Mouse (Mus musculus): ENCODE data around the gene Hist1h2af.

Hist1h2af gene

DNA sequence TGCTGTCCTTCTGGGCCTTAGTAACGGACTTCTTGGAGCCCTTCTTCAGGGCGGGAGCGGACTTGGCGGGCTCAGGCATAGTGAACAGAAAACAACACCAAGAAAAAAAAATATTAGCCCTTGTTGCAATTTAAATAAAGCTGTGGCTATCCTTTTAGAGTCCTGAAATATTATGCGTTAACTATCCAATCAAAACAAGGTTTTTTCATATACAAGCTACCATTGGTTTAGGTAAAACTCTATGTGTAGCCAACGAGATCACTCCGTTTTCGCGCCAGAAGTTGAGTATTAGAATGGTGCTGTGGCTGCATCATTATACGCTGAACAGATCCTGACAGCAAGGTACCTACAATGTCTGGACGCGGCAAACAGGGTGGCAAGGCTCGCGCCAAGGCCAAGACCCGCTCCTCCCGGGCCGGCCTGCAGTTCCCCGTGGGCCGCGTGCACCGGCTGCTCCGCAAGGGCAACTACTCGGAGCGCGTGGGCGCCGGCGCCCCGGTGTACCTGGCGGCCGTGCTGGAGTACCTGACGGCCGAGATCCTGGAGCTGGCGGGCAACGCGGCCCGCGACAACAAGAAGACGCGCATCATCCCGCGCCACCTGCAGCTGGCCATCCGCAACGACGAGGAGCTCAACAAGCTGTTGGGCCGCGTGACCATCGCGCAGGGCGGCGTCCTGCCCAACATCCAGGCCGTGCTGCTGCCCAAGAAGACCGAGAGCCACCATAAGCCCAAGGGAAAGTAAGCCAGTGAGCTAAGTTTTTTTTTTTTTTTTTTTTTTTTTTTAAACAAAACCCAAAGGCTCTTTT, at the start of gene Hist1h2af:
Gene Hist1h2af, plus strand, starts transcription at position 347 of the 808 bp plus-strand sequence.
- peak; percentile 40 for DNase-seq

DNA sequence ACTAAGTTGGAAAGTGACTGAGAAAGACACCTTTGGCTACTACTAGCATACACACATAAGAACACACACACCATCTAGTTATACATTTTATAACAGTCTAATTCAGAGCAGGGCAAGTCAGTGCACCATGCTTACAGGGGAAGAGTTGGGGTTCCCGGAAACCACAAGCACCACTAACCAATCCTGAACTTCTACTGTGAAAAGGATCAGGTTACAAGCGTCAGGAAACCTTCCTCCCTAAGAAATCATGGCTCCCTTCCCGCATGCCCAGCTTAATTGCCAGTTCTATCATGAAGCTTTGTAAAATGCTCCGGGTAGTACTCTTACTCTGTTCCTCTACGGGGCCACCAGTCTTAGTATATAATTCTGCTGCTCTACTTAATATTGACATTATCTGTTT, 48.4 kb upstream of the Hist1h2af start:
- DNase-seq = no peak

DNA sequence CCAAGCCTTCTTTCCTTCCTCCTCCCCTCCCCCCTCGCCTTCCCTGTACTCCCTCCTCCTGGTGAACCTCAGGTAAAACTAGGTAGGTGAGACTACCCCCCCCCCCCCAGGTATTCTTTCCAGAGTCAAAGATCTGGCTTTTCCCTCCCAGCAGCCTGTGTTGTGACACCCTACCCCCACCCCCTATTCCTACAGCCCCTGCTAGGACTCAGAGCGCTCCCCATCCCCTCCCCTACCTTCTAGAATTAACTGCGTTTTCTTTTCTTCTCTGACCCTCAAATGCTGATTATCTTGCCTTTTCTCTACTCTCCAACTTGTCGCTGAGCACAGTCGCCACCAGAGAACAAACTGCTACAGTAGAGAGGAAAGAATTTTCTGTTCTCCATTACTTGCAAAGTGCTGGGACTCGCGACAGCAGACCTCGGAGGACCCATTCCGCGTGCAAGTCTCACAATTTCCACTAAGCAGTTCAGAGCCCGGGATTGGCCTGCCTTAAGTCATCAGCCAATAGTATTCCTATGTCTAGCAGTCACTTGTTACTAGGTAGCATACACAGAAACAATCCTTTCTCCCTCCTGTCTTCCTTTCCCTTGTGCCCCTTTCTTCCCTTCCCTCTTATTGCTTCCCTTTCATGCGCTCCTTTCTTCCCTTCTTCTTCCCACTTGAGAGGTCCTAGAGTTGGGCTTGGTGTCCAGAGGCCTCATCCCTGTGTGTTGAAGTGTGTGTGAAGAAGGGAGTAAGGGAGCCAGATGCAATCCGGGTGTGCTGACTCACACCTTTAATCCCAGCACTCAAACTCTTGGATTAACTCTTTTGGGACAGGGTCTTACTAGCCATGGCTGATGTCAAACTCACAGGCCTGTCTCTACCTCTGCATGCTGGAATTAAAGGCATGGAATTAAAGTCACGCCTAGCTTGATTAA, 45.0 kb upstream of the Hist1h2af start, which contains the start of gene Btn2a2:
Gene Btn2a2, minus strand, starts transcription at position 458 of the 923 bp plus-strand sequence.
- DNase-seq = peak; percentile 37

DNA sequence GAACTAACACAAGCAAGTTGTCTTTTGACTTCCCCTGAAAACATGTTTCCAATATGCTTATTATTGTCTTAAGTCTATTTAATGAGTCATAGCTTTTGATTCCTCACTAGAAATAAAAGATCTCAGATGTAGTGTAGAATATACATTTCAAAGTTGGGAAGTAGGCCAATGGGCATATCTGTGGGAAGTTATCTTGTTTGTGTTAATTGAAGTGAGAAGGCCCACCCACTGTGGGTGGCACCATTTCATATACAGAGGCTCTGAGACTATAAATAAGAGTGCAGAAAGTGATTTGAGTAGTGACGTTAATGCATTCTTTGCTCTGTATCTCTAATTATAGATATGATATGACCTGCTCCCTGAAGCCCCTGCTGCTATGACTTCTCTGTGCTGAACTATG, 42.8 kb upstream of the Hist1h2af start:
- DNase-seq = no peak

DNA sequence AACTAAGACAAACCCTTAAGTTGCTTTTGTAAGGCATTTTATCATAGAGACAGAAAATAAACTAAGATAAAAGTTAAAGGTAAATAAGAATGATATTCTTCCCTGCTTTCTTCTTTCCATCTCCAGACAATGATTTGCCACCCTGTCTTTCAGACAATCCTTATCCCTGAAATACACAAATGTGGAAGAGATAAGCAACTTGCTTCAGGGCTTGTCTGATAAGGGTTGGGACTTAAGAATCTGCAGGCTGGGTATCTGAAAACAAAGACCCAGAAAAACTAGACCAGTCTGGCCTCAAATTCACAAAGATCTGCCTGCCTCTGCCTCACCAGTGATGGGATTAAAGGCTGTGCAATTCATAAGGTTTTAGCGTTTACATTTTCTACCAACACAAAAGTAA, 42.4 kb upstream of the Hist1h2af start:
- DNase-seq = no peak

DNA sequence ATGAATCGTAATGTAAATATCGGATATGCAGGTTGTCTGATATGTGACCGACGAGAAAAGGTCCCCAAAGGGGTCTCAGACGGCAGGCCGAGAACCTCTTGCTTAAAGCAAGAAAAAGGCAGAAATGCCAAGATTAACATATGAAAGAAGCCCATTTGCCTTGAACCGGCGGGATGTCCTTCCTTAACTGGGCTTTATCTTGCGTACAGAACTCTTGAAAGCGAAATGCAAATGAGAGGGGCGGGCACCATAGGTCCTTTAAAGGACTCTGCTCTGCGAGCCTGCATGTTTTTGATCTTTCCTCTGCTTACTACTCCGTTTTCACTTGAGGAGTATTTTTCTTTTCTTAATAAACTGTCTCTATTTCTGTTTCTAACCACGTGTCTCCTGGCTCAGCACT, 41.7 kb upstream of the Hist1h2af start:
- no peak for DNase-seq

DNA sequence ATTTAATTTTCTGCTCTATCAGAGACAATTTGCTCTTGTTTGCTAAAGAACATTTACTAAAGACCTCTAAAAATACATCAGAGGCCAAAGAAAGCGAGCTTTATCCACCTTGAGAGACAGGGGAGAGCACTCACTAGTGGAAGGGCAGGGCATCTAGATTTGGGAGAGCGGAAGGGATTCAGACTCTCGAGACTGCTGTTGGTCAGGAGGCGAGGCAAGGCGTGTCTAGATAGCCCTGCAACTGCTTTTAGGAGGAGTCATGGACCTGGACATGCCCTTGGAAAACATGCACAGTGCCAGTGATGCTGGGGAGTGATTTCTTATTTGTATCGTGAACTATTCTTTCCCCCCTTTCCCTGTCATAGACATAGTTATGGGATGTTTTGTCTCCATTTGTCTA, 38.2 kb upstream of the Hist1h2af start:
- no peak for DNase-seq

DNA sequence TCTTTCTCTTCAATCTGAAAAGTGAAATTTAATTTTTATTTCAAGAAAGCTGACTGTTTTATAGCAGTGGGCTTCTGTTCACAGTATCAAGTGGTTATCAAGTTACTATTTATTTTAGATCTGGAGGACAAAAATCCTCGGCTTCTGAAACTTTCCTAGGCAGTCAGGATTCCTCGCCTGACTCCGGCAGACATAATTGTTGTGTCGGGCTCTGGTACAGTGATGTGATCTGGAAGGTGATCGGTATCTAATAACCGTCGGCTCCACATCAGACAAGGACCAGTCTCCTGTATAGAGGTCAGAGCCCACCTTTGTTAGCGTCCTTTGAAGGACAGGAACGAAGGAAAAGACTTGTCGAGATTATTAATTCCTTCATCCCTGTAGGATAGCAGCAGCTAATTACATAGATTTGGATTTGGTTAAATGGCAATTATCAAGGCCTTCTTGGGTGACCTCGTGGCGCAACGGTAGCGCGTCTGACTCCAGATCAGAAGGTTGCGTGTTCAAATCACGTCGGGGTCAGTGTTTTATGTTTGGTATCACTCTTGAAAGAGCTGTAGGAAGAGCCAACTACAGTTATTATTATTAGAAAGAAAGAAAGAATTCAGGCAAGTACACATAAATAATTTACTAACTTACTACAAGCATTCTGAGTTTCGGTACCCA, 35.9 kb upstream of the Hist1h2af start:
- no peak for DNase-seq

DNA sequence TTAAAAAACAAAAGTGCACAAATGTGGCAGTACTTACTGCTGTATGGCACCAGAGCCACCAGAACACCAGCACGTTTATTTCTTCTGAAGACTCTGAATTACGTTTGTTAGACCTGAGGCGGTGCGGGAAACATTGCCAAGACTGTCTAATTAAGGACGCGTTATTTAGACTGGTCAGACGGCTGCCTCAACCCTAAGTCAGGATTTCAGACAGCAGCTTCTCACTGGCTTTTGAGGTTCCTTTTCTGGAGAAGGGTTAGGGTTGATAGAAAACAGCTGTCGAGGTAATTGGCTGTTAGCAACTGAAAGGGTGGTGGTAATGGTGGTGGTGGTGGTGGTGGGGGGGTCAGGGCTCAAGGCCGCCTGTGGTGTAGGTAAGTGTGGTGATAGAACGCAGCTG, 35.1 kb upstream of the Hist1h2af start:
- DNase-seq = no peak

DNA sequence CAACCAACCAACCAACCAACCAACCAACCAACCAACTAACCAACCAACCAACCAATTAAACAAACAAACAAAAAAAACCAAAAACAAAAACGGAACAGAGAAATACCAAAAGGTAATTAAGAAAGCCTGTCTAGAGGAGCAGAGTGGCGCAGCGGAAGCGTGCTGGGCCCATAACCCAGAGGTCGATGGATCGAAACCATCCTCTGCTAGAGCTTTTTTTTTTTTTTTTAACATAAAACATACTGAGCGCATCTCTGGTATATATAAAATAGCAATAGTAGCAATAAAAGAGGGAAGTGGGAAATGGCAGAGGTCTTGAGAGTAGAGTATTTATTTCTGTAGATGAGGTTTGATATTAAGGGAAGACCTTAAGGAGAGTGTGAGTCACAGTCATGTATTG, 33.8 kb upstream of the Hist1h2af start:
- no peak for DNase-seq

DNA sequence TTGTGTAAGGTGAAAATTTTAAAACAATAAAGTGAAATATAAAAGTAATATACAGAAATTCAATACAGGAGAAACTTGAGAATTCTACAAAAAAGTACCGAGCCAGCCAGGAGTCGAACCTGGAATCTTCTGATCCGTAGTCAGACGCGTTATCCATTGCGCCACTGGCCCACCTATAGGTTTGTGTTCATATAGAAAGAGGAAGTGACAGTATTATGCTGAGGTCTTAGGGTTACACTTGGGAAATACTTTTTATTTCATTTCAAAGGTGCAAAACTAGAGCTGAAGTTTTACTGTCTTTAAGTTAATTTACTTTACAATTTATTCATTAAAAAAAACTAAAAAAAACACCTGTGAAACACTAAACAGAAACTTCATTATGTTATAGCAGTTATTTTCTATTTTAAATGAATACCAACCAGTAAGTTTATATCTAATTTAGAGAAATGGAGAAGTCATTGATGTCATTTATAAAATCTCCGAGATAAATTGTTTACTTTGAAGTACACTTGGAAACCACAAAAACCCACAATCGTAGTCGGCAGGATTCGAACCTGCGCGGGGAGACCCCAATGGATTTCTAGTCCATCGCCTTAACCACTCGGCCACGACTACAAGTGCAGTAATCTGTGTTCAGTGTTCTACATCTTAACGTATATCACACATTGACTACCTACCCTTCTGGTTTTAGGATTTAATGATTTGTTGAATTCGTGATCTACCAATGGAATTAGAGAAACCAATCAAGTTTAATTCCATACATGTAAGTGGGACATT, 33.1 kb upstream of the Hist1h2af start:
- DNase-seq = peak; percentile 25

DNA sequence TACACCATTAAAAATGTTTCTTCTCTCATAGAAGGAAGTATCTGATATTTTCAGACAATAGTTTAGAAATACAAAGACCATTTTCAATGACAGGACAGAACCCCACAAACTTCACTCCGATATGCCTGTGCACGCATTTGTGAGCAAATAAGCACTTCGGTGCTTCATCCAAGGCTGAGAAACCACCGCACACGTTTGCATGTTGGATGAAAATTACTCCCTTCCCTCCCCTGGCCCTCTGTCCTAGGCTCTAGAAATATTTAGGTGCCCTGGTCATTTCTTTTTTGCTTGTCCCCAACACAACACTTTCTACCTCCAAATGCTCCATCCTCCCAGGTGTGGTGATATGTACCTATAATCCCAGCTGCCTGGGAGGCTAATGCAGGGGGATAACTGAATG, 32.2 kb upstream of the Hist1h2af start:
- no peak for DNase-seq

DNA sequence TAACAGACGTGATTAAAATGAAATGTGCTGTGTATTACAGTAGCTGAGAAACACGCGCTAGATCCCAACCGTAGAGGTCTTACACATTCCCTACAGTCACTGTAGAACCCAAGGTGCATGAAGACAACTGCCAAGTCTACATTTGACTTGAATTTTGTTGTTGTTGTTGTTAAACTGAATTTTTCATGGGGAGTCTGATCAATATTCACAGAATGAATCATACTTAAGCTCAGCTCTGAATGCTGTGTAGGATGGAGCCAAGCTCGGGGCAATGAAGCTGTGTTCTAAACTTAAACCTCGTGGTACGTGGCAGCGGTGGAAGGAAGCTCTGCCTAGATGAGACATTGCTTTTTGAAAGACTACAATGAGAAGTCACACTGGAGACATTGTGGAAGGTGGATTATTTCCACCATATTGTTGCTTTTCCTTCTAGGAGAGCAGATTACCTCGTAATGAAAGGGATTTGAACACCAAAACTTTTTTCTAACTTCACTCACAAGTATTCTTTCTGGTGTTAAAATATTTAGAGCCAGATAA, 31.6 kb upstream of the Hist1h2af start:
- DNase-seq = no peak

DNA sequence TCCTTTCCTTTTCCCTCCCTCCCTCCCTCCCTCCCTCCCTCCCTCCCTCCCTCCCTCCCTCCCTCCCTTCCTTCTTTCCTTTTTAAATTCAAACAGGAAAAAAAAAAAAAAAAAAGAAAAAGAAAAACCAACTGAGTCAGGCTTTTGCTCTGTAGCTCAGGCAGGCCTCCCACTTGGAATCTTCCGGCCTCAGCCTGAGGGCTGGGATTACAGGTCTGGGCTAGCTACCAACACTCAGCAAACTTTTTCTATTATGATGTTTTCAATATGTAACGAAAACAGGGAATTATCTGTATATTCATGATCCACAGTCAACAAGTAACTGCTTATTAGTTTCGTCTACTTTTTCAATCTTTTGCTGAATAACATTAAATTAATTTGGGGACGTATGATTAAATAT, 30.8 kb upstream of the Hist1h2af start:
- DNase-seq = no peak

DNA sequence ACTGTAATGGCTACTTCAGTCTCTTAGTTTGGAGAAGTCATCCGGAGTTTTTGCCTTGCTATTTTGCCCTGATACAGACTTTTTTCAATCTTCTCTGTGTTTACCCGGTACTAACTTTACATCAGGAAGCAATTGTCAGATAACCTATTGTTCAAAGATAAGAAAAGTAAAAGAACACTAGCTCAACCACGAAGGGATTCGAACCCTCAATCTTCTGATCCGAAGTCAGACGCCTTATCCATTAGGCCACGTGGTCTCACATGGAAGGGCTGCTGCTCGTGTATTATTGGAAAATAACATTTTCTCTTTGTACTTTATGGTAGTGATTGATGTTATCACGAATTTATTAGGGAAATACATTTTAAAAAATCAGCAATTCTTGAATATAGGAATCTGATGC, 29.9 kb upstream of the Hist1h2af start:
- peak; percentile 20 for DNase-seq

DNA sequence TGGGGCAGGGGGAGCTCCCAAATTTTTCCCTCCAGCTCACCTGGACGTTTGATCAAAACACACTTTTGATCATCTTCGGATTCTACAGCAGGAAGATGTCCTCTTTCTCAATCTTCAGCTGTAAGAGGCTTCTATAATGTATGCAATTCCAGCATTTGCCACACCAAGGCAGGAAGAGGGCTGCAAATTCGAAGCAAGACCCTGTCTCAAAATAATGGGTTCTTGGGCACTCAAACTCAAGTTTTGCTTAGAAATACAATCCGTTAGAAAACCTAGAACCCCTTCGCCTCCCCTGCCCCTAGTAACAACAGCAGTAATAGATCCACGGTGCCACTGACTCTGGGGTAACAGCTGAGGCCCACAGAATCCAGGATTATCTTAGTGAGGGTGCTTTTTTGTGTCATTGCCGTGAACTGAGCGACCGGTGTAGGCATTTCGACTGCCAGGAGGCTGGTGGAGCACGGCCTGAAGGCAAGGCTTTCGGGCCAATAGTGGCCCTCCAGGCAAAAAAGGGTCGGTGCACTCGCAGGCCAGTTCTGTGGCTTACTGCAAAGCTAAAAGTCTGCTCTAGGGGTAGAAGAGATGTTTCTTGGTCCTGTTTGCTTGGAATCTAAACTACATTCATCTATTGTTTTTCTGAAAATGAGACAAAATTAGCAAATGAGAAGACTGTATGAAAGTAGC, 27.9 kb upstream of the Hist1h2af start:
- DNase-seq = no peak

DNA sequence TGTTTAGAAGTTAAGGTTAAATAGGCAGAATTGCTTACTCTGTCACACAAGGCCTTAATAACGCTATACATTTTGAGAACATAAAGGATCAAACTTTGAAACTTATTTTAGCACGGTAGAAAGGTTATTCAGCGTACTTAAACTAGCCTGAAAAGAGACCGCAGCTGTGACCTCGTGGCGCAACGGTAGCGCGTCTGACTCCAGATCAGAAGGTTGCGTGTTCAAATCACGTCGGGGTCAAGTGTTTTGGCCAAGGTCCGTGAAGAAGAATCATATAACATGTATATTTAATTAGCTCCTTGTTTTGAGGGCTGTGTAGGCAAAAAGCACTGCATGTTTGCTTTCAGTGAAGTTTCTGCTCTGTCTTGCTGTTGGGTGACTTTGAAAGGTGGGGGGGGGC, 27.4 kb upstream of the Hist1h2af start:
- peak; percentile 7 for DNase-seq

DNA sequence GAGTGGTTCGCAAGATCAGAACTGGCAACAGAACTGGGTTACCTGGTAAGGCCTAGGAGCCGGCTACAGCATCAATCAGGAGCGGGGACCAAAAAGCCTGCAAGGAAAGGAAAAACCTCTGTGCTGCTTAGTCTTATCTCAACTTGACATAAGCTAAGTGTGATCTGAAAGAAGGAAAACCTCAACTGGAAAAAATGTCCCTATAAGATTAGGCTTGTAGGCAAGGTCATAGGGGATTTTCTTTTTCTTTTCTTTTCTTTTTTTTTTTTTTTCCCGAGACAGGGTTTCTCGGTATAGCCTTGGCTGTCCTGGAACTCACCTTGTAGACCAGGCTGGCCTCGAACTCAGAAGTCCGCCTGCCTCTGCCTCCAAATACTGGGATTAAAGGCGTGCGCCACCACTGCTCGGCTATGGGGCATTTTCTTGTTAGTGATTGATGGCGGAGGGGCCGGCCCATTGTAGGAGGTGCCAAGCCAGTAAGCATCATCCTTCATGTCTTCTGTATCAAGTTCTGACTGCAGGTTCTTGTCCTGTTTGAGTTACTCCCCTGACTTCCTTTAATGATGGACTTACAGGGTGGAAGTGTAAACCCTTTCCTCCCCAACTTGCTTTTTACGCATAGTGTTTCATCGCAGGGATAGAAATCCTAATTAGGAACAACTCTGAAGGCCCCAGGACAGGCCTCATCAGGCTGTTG, 26.7 kb upstream of the Hist1h2af start:
- DNase-seq = no peak

DNA sequence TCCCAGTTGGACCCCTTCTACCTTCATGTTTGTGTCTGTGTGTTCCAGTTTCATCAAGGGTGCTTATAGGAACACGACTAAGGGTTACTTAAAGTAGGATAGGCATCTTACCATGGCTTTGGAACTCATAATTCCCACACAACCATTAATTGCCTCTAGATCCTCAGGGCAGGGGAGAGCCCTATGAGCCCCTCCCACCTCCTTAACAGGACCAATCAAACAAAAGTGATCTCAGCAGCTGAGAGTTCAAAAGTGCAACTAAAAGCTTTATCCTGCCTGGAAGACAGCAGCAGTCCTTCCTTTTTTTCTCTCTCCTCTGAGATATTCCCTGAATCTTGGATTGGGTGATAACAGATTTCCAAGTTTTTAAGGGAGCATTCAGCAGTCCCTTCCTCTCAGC, 23.6 kb upstream of the Hist1h2af start:
- DNase-seq = no peak

DNA sequence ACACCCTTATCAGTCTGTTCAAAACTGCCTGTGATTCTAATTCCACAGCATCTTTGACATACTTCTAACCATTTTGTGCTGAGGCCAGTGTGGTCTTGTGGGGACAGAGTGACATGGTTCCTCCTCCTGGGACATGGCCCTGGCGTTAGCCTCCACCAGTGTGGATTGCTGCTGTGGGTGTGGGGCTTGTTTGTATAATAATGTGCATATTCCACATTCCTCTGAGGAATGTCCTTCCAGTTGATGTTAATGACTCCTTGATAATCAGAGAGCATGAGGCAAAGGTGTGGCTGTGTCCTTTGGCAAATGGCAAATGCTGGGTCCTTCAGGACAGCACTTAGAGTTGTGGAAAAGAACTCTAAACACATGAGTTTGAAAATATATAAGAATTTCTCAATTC, 20.2 kb upstream of the Hist1h2af start:
- DNase-seq = no peak

DNA sequence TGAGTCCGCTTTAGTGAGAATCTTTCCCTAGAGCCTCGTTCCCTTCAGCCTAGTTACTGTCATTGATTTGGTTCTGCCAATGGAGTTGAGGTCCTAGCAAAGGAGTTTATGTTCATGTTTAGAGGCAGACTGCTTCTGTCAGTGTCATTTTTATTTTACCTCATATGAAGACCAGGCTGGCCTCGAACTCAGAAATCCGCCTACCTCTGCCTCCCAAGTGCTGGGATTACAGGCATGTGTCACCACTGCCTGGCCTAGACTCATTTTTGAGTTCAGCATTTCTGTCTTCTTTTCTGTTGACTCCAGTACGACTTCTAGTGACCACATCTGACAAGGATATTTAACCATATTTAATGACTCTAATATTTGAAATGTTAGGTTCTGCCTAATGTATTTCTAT, 18.4 kb upstream of the Hist1h2af start:
- DNase-seq = no peak

All from kidney, adult 18-20 months (tissue).